Mouse (Mus musculus): Measurements from ENCODE around the gene Gm10447.

Gene Gm10447

DNA sequence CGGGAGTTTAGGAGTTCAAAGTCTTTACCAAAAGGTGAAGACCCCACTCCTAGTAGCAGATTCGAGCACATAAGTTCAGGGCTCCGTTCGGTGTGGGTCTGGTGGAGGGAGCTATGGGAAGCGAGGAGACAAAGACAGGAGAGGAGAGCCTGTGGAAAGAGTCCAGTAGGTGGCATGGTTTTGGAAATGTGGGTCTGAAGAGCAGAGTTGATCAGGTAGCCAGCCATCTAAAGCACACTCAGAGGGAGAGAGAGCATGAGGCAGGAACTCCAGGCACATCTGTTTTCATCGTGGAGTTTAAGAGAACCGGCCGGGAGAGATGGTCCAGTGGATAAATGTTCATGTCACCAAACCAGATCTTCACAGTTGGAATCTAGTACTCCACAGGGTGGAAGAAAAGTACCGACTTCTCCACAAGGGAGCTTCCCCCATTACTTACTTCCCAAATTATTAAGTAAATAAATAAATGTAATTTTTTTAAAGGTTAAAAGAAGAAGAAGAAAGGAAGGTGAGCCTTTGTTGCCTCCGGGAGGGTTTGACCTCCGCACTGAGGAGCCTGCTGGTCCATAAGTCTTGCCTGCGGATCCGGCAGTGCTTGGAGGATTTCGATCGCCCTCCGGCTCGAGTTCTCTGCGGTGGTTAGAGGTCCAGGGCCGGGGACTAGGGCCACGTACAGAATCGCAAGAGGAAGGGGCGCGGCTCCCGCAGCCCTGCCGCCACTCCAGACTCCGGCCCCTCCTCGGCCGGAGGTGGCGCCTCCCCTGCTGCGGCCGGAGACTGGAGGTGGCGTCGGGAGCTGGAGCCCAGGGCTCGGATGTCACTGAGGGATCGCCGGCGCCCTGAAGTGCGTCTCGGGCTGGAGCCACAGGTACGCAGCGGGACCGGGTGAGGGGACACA, at the start of gene Gm10447, which contains the start of gene Shroom1:
Gene Gm10447 (minus strand): TSS at position 637 of the 898 bp plus-strand sequence.
Gene Shroom1 (plus strand): TSS at position 732 of the 898 bp plus-strand sequence.
- peak; percentile 73 to 75 for DNase-seq

- no peak for DNase-seq
Measured at GRCm38 (mm10) chr11:53505026-53505663, 48.2 kb upstream of the Gm10447 start.

DNA sequence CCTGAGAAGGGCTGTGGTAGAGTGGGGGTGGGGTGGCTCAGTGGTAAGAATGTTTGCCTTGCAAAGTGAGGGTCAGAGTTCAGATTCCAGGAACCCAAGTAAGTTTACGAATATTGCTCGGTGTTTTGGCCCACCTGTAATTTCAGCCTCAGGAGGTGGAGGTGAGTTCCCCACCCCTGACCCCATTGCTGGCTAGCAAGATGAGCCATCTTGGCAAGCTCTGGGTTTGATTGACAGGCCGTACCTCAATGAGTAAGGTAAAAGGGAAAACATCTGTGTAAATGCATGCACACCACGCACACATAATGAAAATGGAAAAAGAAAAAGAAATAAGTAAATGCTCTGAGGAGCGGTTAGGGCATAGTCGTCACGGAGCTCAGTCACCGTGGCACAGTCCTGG, 47.5 kb upstream of the Gm10447 start:
- no peak for DNase-seq

GRCm38 (mm10) chr11:53503738-53504137, 46.8 kb upstream of the Gm10447 start:
- DNase-seq = peak in 1 of 2 experiments; percentile 60

GRCm38 (mm10) chr11:53502039-53502765, 45.3 kb upstream of the Gm10447 start:
- no peak for DNase-seq

DNA sequence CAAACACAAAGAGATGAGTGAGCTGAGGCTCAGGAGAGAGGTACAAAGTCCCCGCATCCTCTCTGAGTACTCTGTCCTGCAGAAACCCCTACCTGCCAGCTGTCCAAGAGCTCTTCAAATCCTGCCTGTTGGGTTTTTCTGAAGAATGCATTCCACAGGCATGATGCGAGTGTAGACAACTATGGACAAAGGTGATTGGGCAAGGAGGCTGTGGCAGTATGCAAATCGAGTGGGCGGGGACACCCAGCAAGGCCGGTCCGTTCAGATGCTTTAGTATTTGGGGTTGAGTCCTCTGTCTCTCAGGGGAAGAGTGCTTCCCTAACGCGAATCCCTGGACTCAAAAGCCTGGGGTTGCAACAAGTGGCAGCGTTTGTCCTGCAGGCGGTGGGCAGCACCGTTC, 43.7 kb upstream of the Gm10447 start:
- DNase-seq = peak; percentile 85 to 89

DNA sequence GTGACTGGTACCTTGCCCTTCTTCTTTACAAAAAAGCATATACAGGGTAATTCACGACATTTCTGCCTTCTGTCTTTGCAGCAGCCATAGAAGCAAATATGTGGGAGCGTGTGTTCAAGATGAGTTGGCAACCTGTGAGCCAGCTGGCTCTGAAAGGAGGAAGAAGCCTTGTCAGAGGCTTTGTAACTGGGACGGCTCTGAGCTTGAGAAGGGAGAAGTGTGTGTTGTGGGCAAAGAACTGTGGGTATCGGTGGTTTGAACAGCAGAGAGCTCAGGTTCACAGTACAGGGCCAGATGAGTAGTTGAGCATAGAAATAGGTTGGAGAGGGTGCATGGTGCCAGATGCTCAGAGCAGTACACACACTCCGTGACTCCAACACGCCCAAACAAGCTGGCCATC, 40.0 kb upstream of the Gm10447 start:
- DNase-seq = no peak

- no peak for DNase-seq
Measured at GRCm38 (mm10) chr11:53495417-53495816, 38.5 kb upstream of the Gm10447 start.

GRCm38 (mm10) chr11:53493243-53493955, 36.5 kb upstream of the Gm10447 start:
- DNase-seq = no peak

GRCm38 (mm10) chr11:53491954-53492401, 35.1 kb upstream of the Gm10447 start:
- no peak for DNase-seq

DNA sequence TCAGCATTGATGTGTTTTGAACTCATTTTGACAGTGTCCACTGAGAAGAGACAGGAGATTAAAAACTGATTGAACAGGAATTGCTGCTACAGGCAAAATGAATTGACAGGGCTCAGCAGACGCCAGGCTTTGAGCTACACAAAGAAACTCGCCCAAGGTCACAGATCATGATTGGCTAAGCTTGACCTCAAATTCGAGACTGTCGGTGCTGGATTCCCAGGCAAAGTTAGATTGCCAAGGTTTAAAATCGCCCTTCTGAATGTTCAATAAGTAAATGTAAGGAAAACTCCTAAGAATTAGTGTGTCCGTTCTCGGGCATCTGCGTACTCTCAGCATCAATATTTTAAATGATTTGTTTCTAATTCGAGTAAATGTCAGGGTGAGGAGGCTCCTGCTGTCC, 32.5 kb upstream of the Gm10447 start:
- no peak for DNase-seq

DNA sequence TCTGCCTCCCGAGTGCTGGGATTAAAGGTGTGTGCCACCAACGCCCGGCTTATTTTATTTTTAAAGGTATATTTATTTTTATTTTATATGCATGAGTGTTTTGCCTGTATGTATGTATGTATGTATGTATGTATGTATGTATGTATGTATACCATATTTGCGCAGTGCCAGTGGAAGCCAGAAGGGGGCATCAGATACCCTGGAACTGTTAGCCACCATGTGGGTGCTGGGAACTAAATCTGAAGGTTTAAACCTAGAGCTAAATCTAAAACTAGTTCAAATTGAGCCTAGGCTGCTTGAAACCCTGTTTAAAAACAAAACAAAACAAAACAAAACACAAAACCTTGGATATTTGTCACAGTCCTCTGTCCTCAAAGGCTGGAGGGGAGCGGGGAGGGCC, 32.1 kb upstream of the Gm10447 start:
- no peak for DNase-seq

- peak; percentile 50 to 64 for DNase-seq
Measured at GRCm38 (mm10) chr11:53486822-53487594, 30.1 kb upstream of the Gm10447 start.

- DNase-seq = no peak
Measured at GRCm38 (mm10) chr11:53486351-53486750, 29.4 kb upstream of the Gm10447 start.

GRCm38 (mm10) chr11:53485719-53486118, 28.8 kb upstream of the Gm10447 start:
- DNase-seq = no peak

GRCm38 (mm10) chr11:53483159-53483891, 26.4 kb upstream of the Gm10447 start:
- peak in 1 of 2 experiments; percentile 33 for DNase-seq

DNA sequence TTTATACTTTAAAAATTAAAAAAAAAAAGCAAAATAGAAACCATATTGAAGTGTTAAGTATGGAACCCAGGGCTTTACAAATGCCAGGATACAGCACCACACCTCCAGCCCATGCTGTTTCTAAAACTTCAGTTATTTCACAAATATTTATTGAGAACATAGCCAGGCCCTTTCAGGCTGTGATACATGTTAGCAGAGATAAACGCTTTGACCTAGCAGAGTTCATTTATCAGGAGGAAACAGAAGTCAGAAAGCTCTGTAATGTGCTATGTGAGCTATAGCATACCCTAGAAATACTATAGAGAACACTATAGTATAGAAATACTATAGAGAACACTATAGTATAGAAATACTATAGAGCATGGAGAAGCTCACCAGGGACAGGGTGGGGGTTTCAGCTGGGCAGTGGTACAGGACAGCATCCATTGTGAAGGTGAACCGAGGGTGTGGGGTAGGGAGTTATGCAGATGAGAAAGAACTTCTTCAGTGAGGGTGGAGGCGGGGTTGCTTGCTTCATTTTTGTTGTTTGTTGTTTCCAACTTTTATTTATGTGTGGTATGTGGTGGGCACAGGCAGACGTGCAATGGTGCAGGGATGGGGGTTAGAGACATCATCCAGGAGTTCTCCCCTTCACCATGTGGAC, 24.3 kb upstream of the Gm10447 start:
- DNase-seq = no peak

DNA sequence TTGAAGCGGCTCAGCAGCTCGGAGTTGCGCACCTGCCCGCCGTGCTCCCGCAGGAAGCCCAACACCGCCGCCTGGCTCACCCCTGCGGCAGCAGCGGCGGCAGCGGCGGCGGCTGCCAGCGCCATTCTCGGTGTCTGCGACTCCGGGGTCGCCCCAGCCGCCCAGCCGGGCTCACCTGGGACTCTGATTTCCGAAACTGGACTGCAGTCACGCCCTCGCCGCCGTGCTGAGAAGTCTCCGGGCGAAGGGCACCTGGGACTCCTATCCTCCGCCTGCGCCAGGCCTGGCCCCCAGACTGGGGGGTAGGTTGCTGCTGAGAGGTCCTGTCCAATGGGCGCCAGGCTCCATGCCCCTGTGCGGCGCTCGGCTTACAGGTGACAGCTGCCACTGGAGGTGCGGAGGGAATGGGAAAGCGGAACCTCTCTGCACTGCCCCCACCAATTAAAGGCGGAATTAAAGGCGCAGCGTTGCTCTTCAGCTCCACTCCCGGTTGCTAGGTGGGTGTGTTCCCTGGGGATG, 22.9 kb upstream of the Gm10447 start, which contains the start of the genes Gm9945 and Sowaha:
Gene Gm9945 (plus strand): TSS at position 384 of the 519 bp plus-strand sequence.
Gene Sowaha (minus strand): TSS at position 492 of the 519 bp plus-strand sequence.
- peak; percentile 54 to 69 for DNase-seq

DNA sequence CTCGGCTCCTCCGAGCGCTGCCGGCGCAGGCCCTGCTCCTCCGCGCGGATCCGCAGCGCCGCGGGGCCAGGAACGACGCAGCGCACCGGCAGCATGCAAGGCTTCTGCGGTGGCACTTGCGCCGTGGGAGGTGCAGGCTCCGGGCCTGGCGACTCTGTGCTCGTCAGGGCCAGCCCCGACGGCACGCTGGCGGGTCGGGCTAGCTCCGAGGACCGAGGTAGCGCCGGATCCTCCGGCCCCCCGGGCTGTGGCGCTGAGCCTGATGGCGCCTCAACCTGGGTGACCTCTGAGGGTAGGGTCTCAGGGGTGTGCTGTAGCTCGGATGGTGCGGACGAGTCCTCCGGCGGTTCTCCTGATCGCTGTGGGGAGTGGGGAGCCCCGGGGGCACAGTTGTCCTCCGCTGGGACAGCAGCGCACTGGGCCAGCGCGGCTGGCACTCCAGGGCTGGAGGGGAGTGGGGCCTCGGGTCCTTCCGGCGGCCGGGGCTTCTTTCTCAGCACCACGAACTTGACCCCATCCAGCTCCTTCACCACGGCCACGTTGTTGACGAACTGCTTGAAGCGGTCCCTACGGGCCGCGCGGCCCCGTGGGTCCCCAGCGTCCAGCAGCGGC, 22.4 kb upstream of the Gm10447 start:
- no peak for DNase-seq

Measured in lung, adult 18-20 months (tissue).